Mouse (Mus musculus) hindbrain, postnatal 0 days (tissue): ENCODE data around the gene Shbg. TPM values are rescaled to one million over a fixed set of nuclear protein-coding genes. Genes with fewer than 3 reads are reported as not detected.
"Not testable (repeated sequence)": the region's sequence is repeated elsewhere in the genome, so short reads cannot be mapped to it uniquely, and the experiment has no call there.

Source experiments
- ATAC-seq: fragments of 200-750 bp; cut with Nextera tagmentation; 2 replicates; pipeline ENCODE4 v1.8.0; 2017; ENCODE audit warnings: mild to moderate bottlenecking, moderate TSS enrichment, moderate library complexity
- DNase-seq: peaks from one replicate; pipeline ENCODE4 v3.0.0-alpha.2; 2015; ENCODE audit warnings: low spot score
- H3K27ac ChIP-seq: fragments of 300-500 bp; sonication (generic); 2 replicates; pipeline ENCODE4 v1.5.1; 2014; ENCODE audit warnings: mild to moderate bottlenecking
- H3K27me3 ChIP-seq: fragments of 300-500 bp; sonication (generic); 2 replicates; pipeline ENCODE4 v1.6.1; 2014; ENCODE audit warnings: low read length, mixed read lengths; ENCODE audit not compliant: insufficient read depth
- H3K36me3 ChIP-seq: fragments of 300-500 bp; sonication (generic); 2 replicates; pipeline ENCODE4 v1.6.1; 2014; ENCODE audit warnings: low read length, mixed read lengths; ENCODE audit not compliant: insufficient read depth
- H3K4me1 ChIP-seq: fragments of 300-500 bp; sonication (generic); 2 replicates; pipeline ENCODE4 v1.6.1; 2014; ENCODE audit warnings: antibody characterized with exemption, low read length, mixed read lengths; ENCODE audit not compliant: insufficient read depth
- H3K4me2 ChIP-seq: fragments of 300-500 bp; sonication (generic); 2 replicates; pipeline ENCODE4 v1.6.1; 2014; ENCODE audit warnings: low read depth, mild to moderate bottlenecking, low read length, moderate library complexity, mixed read lengths
- H3K4me3 ChIP-seq: fragments of 300-500 bp; sonication (generic); 2 replicates; pipeline ENCODE4 v1.5.1; 2014; ENCODE audit warnings: low read length
- H3K9ac ChIP-seq: fragments of 300-500 bp; sonication (generic); replicated peaks from 2 replicates; pipeline ENCODE4 v1.6.1; 2014; ENCODE audit warnings: mild to moderate bottlenecking, low read length, moderate library complexity, mixed read lengths
- H3K9me3 ChIP-seq: fragments of 300-500 bp; sonication (generic); 2 replicates; pipeline ENCODE4 v1.6.1; 2016; ENCODE audit warnings: low read length, mixed read lengths
- CTCF ChIP-seq: IDR thresholded peaks from 2 replicates; pipeline ENCODE4 v1.5.1; 2016; ENCODE audit warnings: antibody characterized with exemption, control low read depth, low read depth
- WGBS: fragments of 180-500 bp; shearing (Covaris S2); extraction: QIAGEN DNeasy Blood & Tissue Kit; methylation state at CpG from one replicate; pipeline ENCODE4 v1.1.7; 2014; 5-methylcytosine and 5-hydroxymethylcytosine counted together
- polyA plus RNA-seq: library from polyadenylated mRNA; unstranded; fragments of >200 nt; fragmentation: Nextera tagmentation; extraction: Ambion mirVana; gene quantifications from 2 replicates; pipeline ENCODE4 v1.2.1, GENCODE M21; 2015
- total RNA-seq: library from RNA; depleted of rRNA; stranded (reverse); fragments of >200 nt; gene quantifications from 2 replicates; pipeline ENCODE4 v1.2.3, GENCODE M21; 2014

Shbg gene
- total and polyA plus RNA-seq, 2 experiments from 2014 or later, result not detected

DNA sequence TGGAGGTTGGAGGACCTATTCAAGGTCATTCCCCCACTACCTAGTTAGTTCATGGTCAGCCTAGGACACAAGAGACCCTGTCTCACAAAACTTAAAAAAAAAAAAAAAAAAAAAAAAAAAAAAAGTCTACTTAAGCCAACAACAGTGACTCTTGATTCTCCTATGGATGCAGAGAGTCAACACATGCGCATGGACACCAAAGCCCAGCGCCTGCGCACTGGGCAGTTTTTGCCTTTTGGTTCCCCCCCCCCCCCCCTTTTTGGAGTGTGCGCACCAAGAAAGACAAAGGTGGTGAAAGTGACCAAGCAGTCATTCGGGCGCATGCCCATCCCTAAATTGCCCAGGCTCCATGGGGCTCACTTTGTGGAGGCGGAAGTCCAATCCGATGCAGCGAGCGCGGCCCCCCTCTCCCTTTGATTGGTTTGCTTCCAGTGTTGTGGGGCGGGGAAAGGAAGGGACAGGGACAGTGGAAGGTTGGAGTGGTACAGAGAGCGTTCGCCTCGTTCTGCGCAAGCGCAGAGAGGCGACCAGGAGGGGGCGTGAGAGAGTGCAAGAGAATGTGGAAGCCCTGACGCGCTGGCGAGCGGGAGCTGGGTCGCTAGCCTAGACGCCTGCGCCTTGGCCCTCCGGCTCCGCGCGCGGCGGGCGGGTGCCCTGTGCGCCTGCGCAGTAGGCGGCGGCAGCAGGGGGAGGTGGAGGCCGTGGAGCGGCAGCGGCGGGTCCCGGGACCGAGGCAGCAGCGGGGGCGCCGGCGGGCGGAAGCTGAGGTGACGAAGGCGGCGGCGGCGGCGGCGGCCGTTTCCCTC is 14.8 kb upstream of the Shbg start, which contains the start of gene Fxr2:
TSS of gene Fxr2 (plus strand) at position 707 of the 806 bp plus-strand sequence.
- ATAC-seq (peak; percentile 100), DNase-seq (peak; percentile 100)
- Histone ChIP-seq H3K9me3 (no peaks in the 10 kb centered on the region), H3K27me3 (no peaks in the 10 kb centered on the region), H3K27ac (peak within 1 kb of the TSS; percentile 91), H3K9ac (peak within 1 kb of the TSS; percentile 96), H3K4me2 (peak within 1 kb of the TSS; percentile 79), H3K4me1 (peaks cover 19% of the 10 kb centered on the region; the same call in 1 of the 2 replicates), H3K36me3 (no peaks in the 10 kb centered on the region), H3K4me3 (peak within 1 kb of the TSS; percentile 94)
- under 1% methylated on average over 50 of the region's 56 CpGs for WGBS
- TF ChIP-seq CTCF, result peak; percentile 84

DNA sequence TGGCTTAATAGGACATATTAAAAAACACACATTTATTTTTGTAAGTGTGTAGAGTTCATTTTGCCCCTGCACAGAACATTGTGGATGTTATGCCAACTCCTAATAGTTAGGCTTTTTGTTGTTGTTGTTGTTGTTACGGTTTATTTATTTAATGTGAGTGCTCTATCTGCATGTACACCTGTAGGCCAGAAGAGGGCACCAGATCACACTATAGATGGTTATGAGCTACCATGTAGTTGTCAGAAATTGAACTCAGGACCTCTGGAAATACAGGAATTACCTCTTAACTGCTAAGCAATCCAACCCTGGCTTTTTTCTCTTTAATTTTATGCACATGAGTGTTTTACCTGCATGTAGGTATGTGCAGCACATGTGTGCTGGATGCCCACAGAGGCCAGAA is 12.1 kb upstream of the Shbg start:
- ATAC-seq (no peak), DNase-seq (peak; percentile 27)
- Histone ChIP-seq H3K9ac (no peak overlapping the region), H3K4me2 (no peak overlapping the region), H3K4me1 (peaks cover 10% of the 10 kb centered on the region; the same call in 1 of the 2 replicates), H3K27ac (no peak overlapping the region), H3K36me3 (no peaks in the 10 kb centered on the region), H3K4me3 (no peak overlapping the region), H3K27me3 (no peaks in the 10 kb centered on the region), H3K9me3 (no peaks in the 10 kb centered on the region)
- 61% methylated on average over 1 of the region's 1 CpGs for WGBS
- peak; percentile 59 for TF ChIP-seq CTCF

DNA sequence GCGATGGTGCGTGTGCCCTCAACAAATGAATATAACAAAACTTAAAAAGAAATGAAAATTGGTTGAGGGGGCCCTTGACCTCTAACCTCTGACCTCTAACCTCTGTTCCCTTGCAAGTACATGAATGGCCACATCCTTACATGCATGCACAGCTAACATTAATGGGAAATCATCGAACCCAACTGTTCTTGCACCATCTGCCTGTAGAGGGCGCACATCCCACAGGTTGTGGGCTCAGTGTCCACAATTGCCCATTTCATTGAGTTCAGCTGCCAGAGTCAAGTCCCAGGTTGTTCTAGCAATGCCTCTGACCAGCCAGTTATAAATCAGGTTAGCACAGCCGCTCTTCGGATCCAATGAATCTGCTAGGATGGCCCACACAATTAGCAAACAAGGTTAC is 10.6 kb upstream of the Shbg start:
- WGBS, result 38% methylated on average over 6 of the region's 6 CpGs
- TF ChIP-seq CTCF, result peak; percentile 95

DNA sequence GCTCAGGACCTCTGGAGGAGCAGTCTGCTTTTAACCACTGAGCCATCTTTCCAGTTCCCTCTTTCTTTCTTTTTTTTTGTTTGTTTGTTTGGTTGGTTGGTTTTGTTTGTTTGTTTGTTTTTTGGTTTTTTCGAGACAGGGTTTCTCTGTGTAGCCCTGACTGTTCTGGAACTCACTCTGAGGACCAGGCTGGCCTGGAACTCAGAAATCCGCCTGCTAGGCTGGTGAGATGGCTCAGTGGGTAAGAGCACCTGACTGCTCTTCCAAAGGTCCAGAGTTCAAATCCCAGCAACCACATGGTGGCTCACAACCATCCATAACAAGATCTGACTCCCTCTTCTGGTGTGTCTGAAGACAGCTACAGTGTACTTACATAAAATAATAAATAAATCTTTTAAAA is 6.6 kb upstream of the Shbg start:
- not testable (repeated sequence) for H3K27me3 ChIP-seq, H3K27ac ChIP-seq, H3K4me2 ChIP-seq, H3K9ac ChIP-seq, H3K4me3 ChIP-seq, DNase-seq, H3K36me3 ChIP-seq, H3K4me1 ChIP-seq, H3K9me3 ChIP-seq, ATAC-seq
- 96% methylated on average over 2 of the region's 2 CpGs for WGBS

More for the DNA sequence above, 10.6 kb upstream of the Shbg start:
- H3K4me3 ChIP-seq, result no peak overlapping the region
- ATAC-seq, result no peak
- H3K27ac ChIP-seq, result no peak overlapping the region
- no peaks in the 10 kb centered on the region for H3K4me1 ChIP-seq
- H3K27me3 ChIP-seq, result no peaks in the 10 kb centered on the region
- H3K36me3 ChIP-seq, result no peaks in the 10 kb centered on the region
- H3K4me2 ChIP-seq, result no peak overlapping the region
- peak; percentile 87 for DNase-seq
- H3K9me3 ChIP-seq, result no peaks in the 10 kb centered on the region
- no peak overlapping the region for H3K9ac ChIP-seq

DNA sequence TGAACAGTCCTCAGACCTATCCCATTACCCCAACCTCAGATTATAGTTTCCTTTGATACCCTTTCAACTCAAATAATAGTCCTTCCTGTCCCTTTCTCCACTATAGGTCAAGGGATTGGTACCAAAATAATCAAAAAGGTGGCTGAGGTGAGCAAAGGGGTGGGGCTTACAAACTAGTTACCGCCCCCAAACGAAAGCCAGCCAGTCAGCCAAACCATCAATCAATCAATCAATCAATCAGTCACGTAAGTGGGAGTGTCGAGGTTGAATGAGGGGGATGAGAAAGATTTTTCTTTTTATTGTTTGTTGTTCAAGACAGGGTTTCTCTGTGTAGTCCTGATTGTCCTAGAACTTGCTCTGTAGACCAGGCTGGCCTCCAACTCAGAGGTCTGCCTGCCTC is 5.3 kb upstream of the Shbg start:
- Histone ChIP-seq H3K9me3 (no peaks in the 10 kb centered on the region), H3K4me1 (peaks cover 5% of the 10 kb centered on the region; the same call in 1 of the 2 replicates), H3K4me2 (peak overlapping the region; percentile 89), H3K4me3 (peak overlapping the region; percentile 57), H3K36me3 (no peaks in the 10 kb centered on the region), H3K27ac (peak overlapping the region; percentile 89; the same call in 1 of the 2 replicates), H3K9ac (peak overlapping the region; percentile 89), H3K27me3 (no peaks in the 10 kb centered on the region)
- WGBS, result 61% methylated on average over 4 of the region's 4 CpGs
- ATAC-seq (no peak), DNase-seq (no peak)
- no peak for TF ChIP-seq CTCF

DNA sequence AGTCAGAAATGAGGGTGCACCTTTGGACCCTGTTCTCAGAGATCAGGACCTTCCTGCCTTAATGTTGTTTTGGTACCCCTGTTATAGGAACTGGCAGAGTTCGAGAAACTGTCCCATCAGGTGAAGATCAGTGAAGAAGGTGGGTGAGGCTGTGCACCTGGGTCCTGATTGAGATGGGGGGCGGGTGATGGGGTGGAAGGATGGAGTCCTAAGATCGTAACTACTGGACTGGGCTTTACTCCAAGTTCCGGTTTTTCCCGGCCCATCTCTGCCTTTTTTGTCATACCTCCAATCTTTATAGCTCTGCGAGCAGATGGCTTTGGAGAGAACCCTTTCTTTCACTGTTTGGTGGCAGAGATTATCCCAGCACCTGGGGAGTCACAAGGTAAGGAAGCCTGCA is 4.7 kb upstream of the Shbg start:
- DNase-seq (peak; percentile 22), ATAC-seq (0 out of 2 replicates have a peak, but pooled peaks have one; percentile 4)
- 17% methylated on average over 6 of the region's 6 CpGs for WGBS
- no peak for TF ChIP-seq CTCF
- H3K27ac ChIP-seq, result peak overlapping the region; percentile 89
- H3K27me3 ChIP-seq, result no peaks in the 10 kb centered on the region
- H3K9me3 ChIP-seq, result no peaks in the 10 kb centered on the region
- H3K4me3 ChIP-seq, result peak overlapping the region; percentile 57
- no peaks in the 10 kb centered on the region for H3K36me3 ChIP-seq
- peak overlapping the region; percentile 89 for H3K9ac ChIP-seq
- H3K4me1 ChIP-seq, result peaks cover 5% of the 10 kb centered on the region; the same call in 1 of the 2 replicates
- peak overlapping the region; percentile 89 for H3K4me2 ChIP-seq
